Mouse (Mus musculus): ENCODE results near the gene Gprc5c. TPM values are rescaled to one million over a fixed set of nuclear protein-coding genes. Genes with fewer than 3 reads are reported as not detected.

The Gprc5c gene
- polyA plus RNA-seq, 2 experiments: 34.1 to 35.5 TPM

GRCm38 (mm10) chr11:114816934-114817333 lies 34.0 kb upstream of the Gprc5c start:
- Histone ChIP-seq H3K9me3 (ENCODE audit: control insufficient read depth, low read length) (no peaks in the 10 kb centered on the region), H3K9ac (ENCODE audit: low read depth, low read length, severe bottlenecking) (no peak overlapping the region), H3K27ac (replicated peaks; ENCODE audit: low read depth, low read length) (no peak overlapping the region), H3K4me3 (replicated peaks; ENCODE audit: low read length) (no peak overlapping the region), H3K4me2 (replicated peaks; ENCODE audit: low read depth, low read length, severe bottlenecking) (no peak overlapping the region), H3K4me1 (ENCODE audit: control insufficient read depth, insufficient read depth, low read length) (peaks cover 4% of the 10 kb centered on the region), H3K27me3 (ENCODE audit: control insufficient read depth, insufficient read depth, low read length) (no peaks in the 10 kb centered on the region), H3K36me3 (ENCODE audit: control insufficient read depth, insufficient read depth, low read length) (no peaks in the 10 kb centered on the region)
- ATAC-seq (ENCODE audit: low FRiP score, low read depth) (no peak), DNase-seq (ENCODE audit: low spot score) (no peak)
- TF ChIP-seq POLR2A (IDR thresholded peaks at IDR 0.05; ENCODE audit: borderline replicate concordance, extremely low read depth, insufficient read depth, insufficient read length): no peak
- 83% methylated on average over 4 of the region's 4 CpGs for WGBS

GRCm38 (mm10) chr11:114818185-114818584 lies 32.8 kb upstream of the Gprc5c start:
- Histone ChIP-seq H3K4me1 (ENCODE audit: control insufficient read depth, insufficient read depth, low read length) (peaks cover 8% of the 10 kb centered on the region), H3K9ac (ENCODE audit: low read depth, low read length, severe bottlenecking) (no peak overlapping the region), H3K36me3 (ENCODE audit: control insufficient read depth, insufficient read depth, low read length) (no peaks in the 10 kb centered on the region), H3K27ac (replicated peaks; ENCODE audit: low read depth, low read length) (no peak overlapping the region), H3K9me3 (ENCODE audit: control insufficient read depth, low read length) (no peaks in the 10 kb centered on the region), H3K4me2 (replicated peaks; ENCODE audit: low read depth, low read length, severe bottlenecking) (no peak overlapping the region), H3K27me3 (ENCODE audit: control insufficient read depth, insufficient read depth, low read length) (no peaks in the 10 kb centered on the region), H3K4me3 (replicated peaks; ENCODE audit: low read length) (no peak overlapping the region)
- ATAC-seq (ENCODE audit: low FRiP score, low read depth): no peak
- WGBS: 86% methylated on average over 7 of the region's 7 CpGs
- no peak for DNase-seq (ENCODE audit: low spot score)
- TF ChIP-seq POLR2A (IDR thresholded peaks at IDR 0.05; ENCODE audit: borderline replicate concordance, extremely low read depth, insufficient read depth, insufficient read length): no peak

DNA sequence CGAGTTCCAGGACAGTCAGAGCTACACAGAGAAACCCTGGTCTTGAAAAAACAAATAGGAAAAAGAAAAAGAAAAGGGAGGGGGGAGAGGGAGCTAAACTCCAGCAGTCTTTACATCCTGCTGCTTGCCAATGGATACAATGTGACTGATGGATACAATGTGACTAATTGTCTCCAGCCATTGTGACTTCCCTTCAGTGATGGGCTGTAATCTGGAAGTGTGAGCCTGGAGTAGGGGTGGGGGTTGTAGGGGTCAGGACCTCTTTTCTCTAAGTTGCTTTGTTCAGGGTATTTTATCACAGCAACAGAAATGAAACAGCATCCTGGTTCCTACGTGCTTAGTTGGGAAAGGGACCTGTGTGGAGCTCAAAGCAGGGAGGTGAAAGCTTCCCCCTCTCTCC lies 31.8 kb upstream of the Gprc5c start:
- H3K4me1 ChIP-seq (ENCODE audit: control insufficient read depth, insufficient read depth, low read length): peaks cover 14% of the 10 kb centered on the region
- H3K4me3 ChIP-seq (replicated peaks; ENCODE audit: low read length): no peak overlapping the region
- WGBS: 42% methylated on average over 2 of the region's 2 CpGs
- no peaks in the 10 kb centered on the region for H3K9me3 ChIP-seq (ENCODE audit: control insufficient read depth, low read length)
- no peak for TF ChIP-seq POLR2A (IDR thresholded peaks at IDR 0.05; ENCODE audit: borderline replicate concordance, extremely low read depth, insufficient read depth, insufficient read length)
- no peak overlapping the region for H3K27ac ChIP-seq (replicated peaks; ENCODE audit: low read depth, low read length)
- DNase-seq (ENCODE audit: low spot score): no peak
- no peak overlapping the region for H3K4me2 ChIP-seq (replicated peaks; ENCODE audit: low read depth, low read length, severe bottlenecking)
- no peaks in the 10 kb centered on the region for H3K27me3 ChIP-seq (ENCODE audit: control insufficient read depth, insufficient read depth, low read length)
- no peak for ATAC-seq (ENCODE audit: low FRiP score, low read depth)
- no peaks in the 10 kb centered on the region for H3K36me3 ChIP-seq (ENCODE audit: control insufficient read depth, insufficient read depth, low read length)
- H3K9ac ChIP-seq (ENCODE audit: low read depth, low read length, severe bottlenecking): no peak overlapping the region

GRCm38 (mm10) chr11:114820444-114820843 lies 30.5 kb upstream of the Gprc5c start:
- Histone ChIP-seq H3K27me3 (ENCODE audit: control insufficient read depth, insufficient read depth, low read length) (no peaks in the 10 kb centered on the region), H3K4me3 (replicated peaks; ENCODE audit: low read length) (no peak overlapping the region), H3K4me1 (ENCODE audit: control insufficient read depth, insufficient read depth, low read length) (peaks cover 14% of the 10 kb centered on the region), H3K4me2 (replicated peaks; ENCODE audit: low read depth, low read length, severe bottlenecking) (no peak overlapping the region), H3K9ac (ENCODE audit: low read depth, low read length, severe bottlenecking) (no peak overlapping the region), H3K36me3 (ENCODE audit: control insufficient read depth, insufficient read depth, low read length) (no peaks in the 10 kb centered on the region), H3K27ac (replicated peaks; ENCODE audit: low read depth, low read length) (no peak overlapping the region), H3K9me3 (ENCODE audit: control insufficient read depth, low read length) (no peaks in the 10 kb centered on the region)
- WGBS: 37% methylated on average over 3 of the region's 3 CpGs
- ATAC-seq (ENCODE audit: low FRiP score, low read depth): no peak
- DNase-seq (ENCODE audit: low spot score): no peak
- no peak for TF ChIP-seq POLR2A (IDR thresholded peaks at IDR 0.05; ENCODE audit: borderline replicate concordance, extremely low read depth, insufficient read depth, insufficient read length)

DNA sequence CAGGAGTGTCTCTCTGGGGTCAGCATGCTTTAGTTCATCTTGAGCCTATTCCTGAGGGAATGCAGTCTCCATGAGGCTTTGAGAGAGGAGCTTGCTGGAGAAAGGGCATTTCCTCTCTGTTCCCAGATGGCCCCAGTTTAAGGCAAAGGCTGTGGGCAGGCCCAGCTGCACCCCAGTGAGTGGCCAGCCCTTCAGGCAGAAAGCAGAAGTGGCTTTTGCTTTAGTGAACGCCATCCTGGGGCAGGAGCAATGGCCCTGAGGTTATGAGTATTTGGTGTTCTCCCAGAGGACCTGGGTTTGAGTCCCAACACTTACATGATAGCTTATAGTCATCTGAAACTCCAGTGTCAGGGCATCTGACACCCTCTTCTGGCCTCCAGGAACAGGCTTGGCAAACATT lies 29.6 kb upstream of the Gprc5c start:
- H3K4me1 ChIP-seq (ENCODE audit: control insufficient read depth, insufficient read depth, low read length): peaks cover 14% of the 10 kb centered on the region
- H3K4me3 ChIP-seq (replicated peaks; ENCODE audit: low read length): no peak overlapping the region
- H3K27me3 ChIP-seq (ENCODE audit: control insufficient read depth, insufficient read depth, low read length): no peaks in the 10 kb centered on the region
- no peak overlapping the region for H3K27ac ChIP-seq (replicated peaks; ENCODE audit: low read depth, low read length)
- no peak overlapping the region for H3K9ac ChIP-seq (ENCODE audit: low read depth, low read length, severe bottlenecking)
- ATAC-seq (ENCODE audit: low FRiP score, low read depth): no peak
- no peaks in the 10 kb centered on the region for H3K36me3 ChIP-seq (ENCODE audit: control insufficient read depth, insufficient read depth, low read length)
- no peak overlapping the region for H3K4me2 ChIP-seq (replicated peaks; ENCODE audit: low read depth, low read length, severe bottlenecking)
- no peak for TF ChIP-seq POLR2A (IDR thresholded peaks at IDR 0.05; ENCODE audit: borderline replicate concordance, extremely low read depth, insufficient read depth, insufficient read length)
- WGBS: 42% methylated on average over 1 of the region's 1 CpGs
- DNase-seq (ENCODE audit: low spot score): no peak
- no peaks in the 10 kb centered on the region for H3K9me3 ChIP-seq (ENCODE audit: control insufficient read depth, low read length)

DNA sequence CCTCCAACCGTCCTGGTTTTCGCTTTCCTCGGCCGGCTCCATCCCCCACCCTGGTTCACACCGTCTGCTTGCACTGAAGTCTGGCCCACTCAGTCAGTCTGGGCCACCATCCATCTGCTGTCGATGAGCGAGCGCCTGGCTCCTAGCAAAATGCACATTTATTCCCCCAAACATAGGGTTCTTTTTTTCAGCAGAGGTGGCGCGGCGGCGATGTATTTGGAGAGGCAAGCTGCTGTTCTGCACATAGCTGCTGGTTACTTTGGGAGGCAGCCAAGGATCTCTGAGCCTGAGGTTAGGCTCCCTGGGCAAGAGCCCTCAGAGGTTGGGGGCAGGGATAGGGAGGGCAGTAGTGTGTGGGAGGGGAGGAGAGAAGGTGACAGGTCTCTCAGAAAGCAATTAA lies 28.2 kb upstream of the Gprc5c start:
- Histone ChIP-seq H3K4me1 (ENCODE audit: control insufficient read depth, insufficient read depth, low read length) (peaks cover 14% of the 10 kb centered on the region), H3K36me3 (ENCODE audit: control insufficient read depth, insufficient read depth, low read length) (no peaks in the 10 kb centered on the region), H3K27me3 (ENCODE audit: control insufficient read depth, insufficient read depth, low read length) (no peaks in the 10 kb centered on the region), H3K4me3 (replicated peaks; ENCODE audit: low read length) (no peak overlapping the region), H3K9me3 (ENCODE audit: control insufficient read depth, low read length) (no peaks in the 10 kb centered on the region), H3K9ac (ENCODE audit: low read depth, low read length, severe bottlenecking) (no peak overlapping the region), H3K4me2 (replicated peaks; ENCODE audit: low read depth, low read length, severe bottlenecking) (peak overlapping the region; percentile 29; the same call in 1 of the 2 replicates), H3K27ac (replicated peaks; ENCODE audit: low read depth, low read length) (peak overlapping the region; percentile 56)
- ATAC-seq (ENCODE audit: low FRiP score, low read depth): peak; percentile 85
- 38% methylated on average over 12 of the region's 12 CpGs for WGBS
- peak; percentile 83 for DNase-seq (ENCODE audit: low spot score)
- no peak for TF ChIP-seq POLR2A (IDR thresholded peaks at IDR 0.05; ENCODE audit: borderline replicate concordance, extremely low read depth, insufficient read depth, insufficient read length)
